Mouse (Mus musculus): ENCODE results near the gene Neb.

GRCm38 (mm10) chr2:52306635-52307034 lies 71.6 kb downstream of the Neb start:
- TF ChIP-seq CTCF (IDR thresholded peaks at IDR 0.05; ENCODE audit: low read depth, low read length) (no peak), POLR2A (IDR thresholded peaks at IDR 0.05; ENCODE audit: borderline replicate concordance, low read depth, low read length) (no peak)
